Mouse (Mus musculus): ENCODE results near the gene Taf8. TPM values are rescaled to one million over a fixed set of nuclear protein-coding genes. Genes with fewer than 3 reads are reported as not detected.

Gene Taf8
- polyA plus RNA-seq, 1 experiment from 2014 or later, result 9.2 TPM

GRCm38 (mm10) chr17:47539128-47539527, 37.0 kb upstream of the Taf8 start:
- H3K36me3 ChIP-seq (ENCODE audit: control insufficient read depth, insufficient read depth), result no peaks in the 10 kb centered on the region
- H3K27ac ChIP-seq (ENCODE audit: low read depth, low read length), result no peak overlapping the region
- H3K4me2 ChIP-seq (replicated peaks; ENCODE audit: low read depth), result no peak overlapping the region
- no peaks in the 10 kb centered on the region for H3K9me3 ChIP-seq (ENCODE audit: control insufficient read depth)
- peaks cover 3% of the 10 kb centered on the region; the same call in 1 of the 2 replicates for H3K4me1 ChIP-seq (replicated peaks; ENCODE audit: control insufficient read depth, insufficient read depth, low read length)
- no peak for ATAC-seq
- no peak for TF ChIP-seq CTCF (IDR thresholded peaks at IDR 0.05; ENCODE audit: low read depth)
- no peak overlapping the region for H3K9ac ChIP-seq (ENCODE audit: low read depth, low read length)
- WGBS, result 92% methylated on average over 4 of the region's 4 CpGs
- no peaks in the 10 kb centered on the region for H3K27me3 ChIP-seq (replicated peaks; ENCODE audit: control insufficient read depth, insufficient read depth, low read length)
- H3K4me3 ChIP-seq (ENCODE audit: low read depth, low read length), result no peak overlapping the region

- Histone ChIP-seq H3K4me1 (replicated peaks; ENCODE audit: control insufficient read depth, insufficient read depth, low read length) (peaks cover 3% of the 10 kb centered on the region; the same call in 1 of the 2 replicates), H3K9me3 (ENCODE audit: control insufficient read depth) (no peaks in the 10 kb centered on the region), H3K36me3 (ENCODE audit: control insufficient read depth, insufficient read depth) (no peaks in the 10 kb centered on the region), H3K4me2 (replicated peaks; ENCODE audit: low read depth) (no peak overlapping the region), H3K27ac (ENCODE audit: low read depth, low read length) (no peak overlapping the region), H3K27me3 (replicated peaks; ENCODE audit: control insufficient read depth, insufficient read depth, low read length) (no peaks in the 10 kb centered on the region), H3K4me3 (ENCODE audit: low read depth, low read length) (no peak overlapping the region), H3K9ac (ENCODE audit: low read depth, low read length) (no peak overlapping the region)
- ATAC-seq, result no peak
- TF ChIP-seq CTCF (IDR thresholded peaks at IDR 0.05; ENCODE audit: low read depth), result no peak
- WGBS, result 80% methylated on average over 3 of the region's 3 CpGs
Observed at GRCm38 (mm10) chr17:47538049-47538448, 36.0 kb upstream of the Taf8 start.

GRCm38 (mm10) chr17:47535812-47536236, 33.7 kb upstream of the Taf8 start:
- no peaks in the 10 kb centered on the region for H3K9me3 ChIP-seq (ENCODE audit: control insufficient read depth)
- no peak overlapping the region for H3K27ac ChIP-seq (ENCODE audit: low read depth, low read length)
- WGBS, result 36% methylated on average over 9 of the region's 9 CpGs
- H3K4me2 ChIP-seq (replicated peaks; ENCODE audit: low read depth), result no peak overlapping the region
- no peak for ATAC-seq
- H3K4me3 ChIP-seq (ENCODE audit: low read depth, low read length), result no peak overlapping the region
- H3K36me3 ChIP-seq (ENCODE audit: control insufficient read depth, insufficient read depth), result no peaks in the 10 kb centered on the region
- no peaks in the 10 kb centered on the region for H3K27me3 ChIP-seq (replicated peaks; ENCODE audit: control insufficient read depth, insufficient read depth, low read length)
- no peak for TF ChIP-seq CTCF (IDR thresholded peaks at IDR 0.05; ENCODE audit: low read depth)
- H3K9ac ChIP-seq (ENCODE audit: low read depth, low read length), result no peak overlapping the region
- H3K4me1 ChIP-seq (replicated peaks; ENCODE audit: control insufficient read depth, insufficient read depth, low read length), result peaks cover 3% of the 10 kb centered on the region; the same call in 1 of the 2 replicates

- H3K9ac ChIP-seq (ENCODE audit: low read depth, low read length), result no peak overlapping the region
- no peaks in the 10 kb centered on the region for H3K9me3 ChIP-seq (ENCODE audit: control insufficient read depth)
- no peak overlapping the region for H3K4me3 ChIP-seq (ENCODE audit: low read depth, low read length)
- no peaks in the 10 kb centered on the region for H3K36me3 ChIP-seq (ENCODE audit: control insufficient read depth, insufficient read depth)
- no peak for ATAC-seq
- no peak for TF ChIP-seq CTCF (IDR thresholded peaks at IDR 0.05; ENCODE audit: low read depth)
- 95% methylated on average over 13 of the region's 13 CpGs for WGBS
- H3K4me1 ChIP-seq (replicated peaks; ENCODE audit: control insufficient read depth, insufficient read depth, low read length), result peaks cover 3% of the 10 kb centered on the region; the same call in 1 of the 2 replicates
- no peak overlapping the region for H3K27ac ChIP-seq (ENCODE audit: low read depth, low read length)
- no peaks in the 10 kb centered on the region for H3K27me3 ChIP-seq (replicated peaks; ENCODE audit: control insufficient read depth, insufficient read depth, low read length)
- no peak overlapping the region for H3K4me2 ChIP-seq (replicated peaks; ENCODE audit: low read depth)
Observed at GRCm38 (mm10) chr17:47533691-47534090, 31.6 kb upstream of the Taf8 start.

- WGBS, result 91% methylated on average over 5 of the region's 5 CpGs
- Histone ChIP-seq H3K4me3 (ENCODE audit: low read depth, low read length) (no peak overlapping the region), H3K9me3 (ENCODE audit: control insufficient read depth) (no peaks in the 10 kb centered on the region), H3K4me2 (replicated peaks; ENCODE audit: low read depth) (no peak overlapping the region), H3K9ac (ENCODE audit: low read depth, low read length) (no peak overlapping the region), H3K27me3 (replicated peaks; ENCODE audit: control insufficient read depth, insufficient read depth, low read length) (no peaks in the 10 kb centered on the region), H3K4me1 (replicated peaks; ENCODE audit: control insufficient read depth, insufficient read depth, low read length) (peaks cover 10% of the 10 kb centered on the region), H3K36me3 (ENCODE audit: control insufficient read depth, insufficient read depth) (no peaks in the 10 kb centered on the region), H3K27ac (ENCODE audit: low read depth, low read length) (no peak overlapping the region)
- ATAC-seq, result no peak
- no peak for TF ChIP-seq CTCF (IDR thresholded peaks at IDR 0.05; ENCODE audit: low read depth)
Observed at GRCm38 (mm10) chr17:47532364-47532763, 30.3 kb upstream of the Taf8 start.

- Histone ChIP-seq H3K4me2 (replicated peaks; ENCODE audit: low read depth) (no peak overlapping the region), H3K36me3 (ENCODE audit: control insufficient read depth, insufficient read depth) (no peaks in the 10 kb centered on the region), H3K27ac (ENCODE audit: low read depth, low read length) (no peak overlapping the region), H3K4me3 (ENCODE audit: low read depth, low read length) (no peak overlapping the region), H3K9ac (ENCODE audit: low read depth, low read length) (no peak overlapping the region), H3K9me3 (ENCODE audit: control insufficient read depth) (no peaks in the 10 kb centered on the region), H3K27me3 (replicated peaks; ENCODE audit: control insufficient read depth, insufficient read depth, low read length) (no peaks in the 10 kb centered on the region), H3K4me1 (replicated peaks; ENCODE audit: control insufficient read depth, insufficient read depth, low read length) (peaks cover 15% of the 10 kb centered on the region)
- WGBS, result 71% methylated on average over 10 of the region's 10 CpGs
- no peak for ATAC-seq
- no peak for TF ChIP-seq CTCF (IDR thresholded peaks at IDR 0.05; ENCODE audit: low read depth)
Observed at GRCm38 (mm10) chr17:47531387-47531818, 29.3 kb upstream of the Taf8 start.

- 92% methylated on average over 11 of the region's 11 CpGs for WGBS
- H3K4me2 ChIP-seq (replicated peaks; ENCODE audit: low read depth), result no peak overlapping the region
- no peak overlapping the region for H3K27ac ChIP-seq (ENCODE audit: low read depth, low read length)
- no peak for ATAC-seq
- H3K27me3 ChIP-seq (replicated peaks; ENCODE audit: control insufficient read depth, insufficient read depth, low read length), result no peaks in the 10 kb centered on the region
- no peak overlapping the region for H3K4me3 ChIP-seq (ENCODE audit: low read depth, low read length)
- H3K9ac ChIP-seq (ENCODE audit: low read depth, low read length), result no peak overlapping the region
- H3K9me3 ChIP-seq (ENCODE audit: control insufficient read depth), result no peaks in the 10 kb centered on the region
- no peaks in the 10 kb centered on the region for H3K36me3 ChIP-seq (ENCODE audit: control insufficient read depth, insufficient read depth)
- H3K4me1 ChIP-seq (replicated peaks; ENCODE audit: control insufficient read depth, insufficient read depth, low read length), result peaks cover 11% of the 10 kb centered on the region
- no peak for TF ChIP-seq CTCF (IDR thresholded peaks at IDR 0.05; ENCODE audit: low read depth)
Observed at GRCm38 (mm10) chr17:47529595-47529994, 27.5 kb upstream of the Taf8 start.
